Mouse (Mus musculus) embryo, embryonic 10.5 days (tissue): ENCODE measurements around the gene Rgs7.

ENCODE experiments used
- DNase-seq: peaks from one replicate; pipeline ENCODE4 v3.0.0-alpha.2; 2015; ENCODE audit warnings: low spot score

Gene Rgs7

DNA sequence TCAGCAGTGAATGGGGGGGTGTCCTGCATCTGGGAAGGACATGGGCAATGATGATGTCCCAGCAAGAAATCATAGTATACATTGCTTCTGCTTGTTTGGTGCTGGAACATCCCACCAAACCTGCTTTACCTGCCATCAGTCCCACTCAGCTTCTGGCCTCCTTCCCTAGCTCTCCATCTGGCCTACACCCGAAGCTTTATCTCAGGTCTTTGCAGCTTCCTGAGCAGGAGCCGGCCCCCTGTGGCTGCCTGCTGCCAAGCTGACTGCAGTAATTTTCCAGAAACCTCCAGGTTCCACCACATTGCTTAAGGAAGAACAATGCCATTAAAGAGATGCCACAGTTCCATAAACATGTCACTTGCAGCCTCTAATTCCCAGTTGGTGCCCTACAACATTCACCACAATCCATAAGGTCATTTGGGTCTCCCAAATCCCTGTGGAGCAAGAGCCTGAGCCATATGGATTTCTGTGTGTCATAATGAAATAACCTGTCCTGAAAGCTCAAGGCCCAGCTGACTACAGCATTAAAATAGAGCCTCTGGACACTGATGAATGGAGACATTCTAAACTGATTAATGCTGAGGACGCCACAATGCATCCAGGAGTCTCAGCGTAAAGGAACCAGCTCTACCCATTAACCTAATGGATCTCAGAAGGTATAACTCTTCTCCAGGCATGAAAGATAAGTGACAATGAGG is 60.8 kb downstream of the Rgs7 start:
- DNase-seq, result peak; percentile 23

DNA sequence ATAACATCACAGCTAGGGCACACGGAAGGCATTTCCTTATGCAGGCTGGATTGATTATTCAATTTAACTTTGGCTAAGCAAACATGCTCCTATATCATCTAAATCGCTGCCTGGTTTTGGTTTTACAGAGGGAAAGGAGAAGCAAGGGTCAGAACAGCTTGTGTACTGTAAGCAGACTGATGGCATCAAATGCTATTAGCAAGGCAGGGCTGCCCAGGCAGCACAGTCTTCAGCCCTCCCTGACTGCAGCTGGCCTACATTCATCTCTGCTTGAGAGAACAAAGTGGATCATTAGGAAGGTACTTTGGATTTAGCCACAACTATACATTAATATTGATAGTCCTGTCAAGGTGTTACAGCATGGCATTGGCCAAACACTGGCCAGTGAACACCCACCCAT is 65.2 kb downstream of the Rgs7 start:
- no peak for DNase-seq

DNA sequence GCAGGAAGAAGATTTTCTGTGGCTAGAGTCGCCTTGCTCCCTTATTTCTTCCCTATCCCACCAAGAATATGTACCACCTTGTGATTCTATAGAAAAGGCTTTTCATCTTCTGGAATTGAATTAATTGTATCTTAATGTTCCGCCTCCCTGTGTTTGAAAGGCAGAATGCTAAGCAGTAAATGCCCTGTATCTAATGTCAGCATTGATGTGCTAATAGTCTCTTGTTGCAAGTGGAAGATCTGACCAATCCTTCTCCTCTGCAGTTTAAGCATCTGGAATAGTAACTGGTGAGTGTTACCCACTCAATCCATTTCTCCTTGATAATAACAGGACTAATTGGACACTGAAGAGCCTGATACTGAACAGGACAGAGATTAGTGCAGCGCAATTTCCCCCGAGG is 65.9 kb downstream of the Rgs7 start:
- DNase-seq, result no peak

DNA sequence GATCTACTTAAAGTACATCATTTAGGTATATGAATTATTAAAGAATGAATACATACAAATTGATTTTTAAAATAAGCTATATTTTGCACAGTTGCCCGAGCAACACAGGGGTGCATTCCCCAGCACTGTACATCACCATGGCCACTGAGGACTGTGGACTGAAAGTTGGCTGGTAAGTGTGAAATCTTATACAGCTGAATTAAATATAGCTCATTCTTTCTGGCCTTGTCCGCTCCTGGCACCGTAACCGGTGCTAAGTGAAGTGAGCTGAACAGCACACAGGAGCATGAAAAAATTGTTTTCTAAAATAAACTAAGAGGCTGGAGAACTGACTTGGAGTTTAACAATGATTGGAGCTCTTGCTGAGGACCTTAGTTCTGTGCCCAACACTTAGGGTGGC is 71.4 kb downstream of the Rgs7 start:
- DNase-seq, result no peak

DNA sequence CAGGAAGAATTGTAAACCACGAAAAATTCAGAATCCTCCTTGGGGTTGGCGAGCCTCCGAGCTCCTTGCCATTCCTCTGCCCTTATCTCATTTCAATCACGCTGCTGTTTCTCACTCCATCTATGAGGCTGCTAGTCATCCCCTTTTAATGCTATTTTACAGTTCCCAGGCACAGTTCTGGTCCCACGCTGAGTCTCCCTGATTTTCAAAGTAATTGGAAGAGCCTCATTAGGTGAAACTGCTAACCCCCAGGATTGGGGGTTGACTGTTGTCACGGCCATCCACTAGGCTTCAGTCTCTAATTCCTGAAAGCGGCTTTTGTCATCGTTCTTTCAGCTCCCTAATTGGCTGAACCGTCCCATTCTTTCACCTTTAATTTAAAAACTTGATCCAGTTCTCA is 76.6 kb downstream of the Rgs7 start:
- no peak for DNase-seq

DNA sequence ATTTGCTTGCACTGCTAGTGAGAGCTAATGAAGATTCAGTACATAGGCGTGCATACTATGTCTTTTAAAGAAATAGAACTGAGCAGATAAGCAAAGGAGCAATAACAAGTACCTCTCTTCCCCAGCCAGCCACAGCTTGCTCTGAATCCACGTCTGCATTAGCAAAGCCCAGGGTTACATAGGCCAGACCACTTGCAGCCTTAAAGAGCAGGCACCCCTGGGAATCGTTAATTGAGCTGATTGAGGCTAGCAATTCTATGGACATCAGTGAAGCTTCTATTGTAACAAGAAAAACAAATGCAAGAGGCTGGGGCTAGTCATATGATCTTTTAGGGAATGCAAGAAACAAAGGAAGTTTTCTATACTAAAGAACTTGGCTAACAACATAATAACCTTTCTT is 81.9 kb downstream of the Rgs7 start:
- DNase-seq, result peak; percentile 39

DNA sequence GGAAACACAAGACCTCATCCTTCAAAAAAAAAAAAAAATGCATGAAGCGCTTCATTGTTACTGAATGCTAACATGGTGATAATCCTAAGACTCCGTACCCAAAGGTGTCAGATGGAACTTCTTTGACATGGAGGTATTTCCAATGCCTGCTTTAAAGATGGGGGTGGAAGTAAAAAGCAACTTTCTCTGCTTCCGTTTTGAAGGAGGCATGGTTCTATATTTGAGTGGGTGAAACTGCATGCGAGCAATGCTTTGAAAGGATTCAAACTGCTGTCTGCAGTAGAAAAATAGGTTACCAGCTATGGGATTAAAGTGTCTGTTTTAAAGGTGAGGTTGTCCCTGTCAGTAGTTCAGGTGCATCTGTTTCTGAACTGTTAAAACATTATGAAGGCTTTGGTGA is 100.4 kb downstream of the Rgs7 start:
- DNase-seq, result no peak

DNA sequence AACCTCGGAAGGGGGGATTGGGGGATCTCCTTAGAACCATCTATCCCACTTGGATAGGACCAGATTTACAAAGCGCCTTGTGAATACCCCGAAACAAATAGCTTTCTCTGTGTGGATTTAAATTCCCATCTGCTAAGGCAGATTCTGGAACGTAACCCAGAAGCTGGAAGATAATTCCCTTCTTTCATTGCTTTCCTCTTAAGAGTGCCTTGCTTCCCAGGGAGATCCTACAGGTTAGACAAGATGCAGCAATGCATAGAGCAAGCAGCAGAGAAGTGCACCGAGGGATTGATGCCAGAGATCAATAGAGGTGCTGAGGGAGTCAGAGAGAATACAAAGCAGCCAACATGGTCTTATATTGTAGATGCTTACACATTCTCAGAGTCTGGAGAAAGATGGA is 103.0 kb downstream of the Rgs7 start:
- no peak for DNase-seq

DNA sequence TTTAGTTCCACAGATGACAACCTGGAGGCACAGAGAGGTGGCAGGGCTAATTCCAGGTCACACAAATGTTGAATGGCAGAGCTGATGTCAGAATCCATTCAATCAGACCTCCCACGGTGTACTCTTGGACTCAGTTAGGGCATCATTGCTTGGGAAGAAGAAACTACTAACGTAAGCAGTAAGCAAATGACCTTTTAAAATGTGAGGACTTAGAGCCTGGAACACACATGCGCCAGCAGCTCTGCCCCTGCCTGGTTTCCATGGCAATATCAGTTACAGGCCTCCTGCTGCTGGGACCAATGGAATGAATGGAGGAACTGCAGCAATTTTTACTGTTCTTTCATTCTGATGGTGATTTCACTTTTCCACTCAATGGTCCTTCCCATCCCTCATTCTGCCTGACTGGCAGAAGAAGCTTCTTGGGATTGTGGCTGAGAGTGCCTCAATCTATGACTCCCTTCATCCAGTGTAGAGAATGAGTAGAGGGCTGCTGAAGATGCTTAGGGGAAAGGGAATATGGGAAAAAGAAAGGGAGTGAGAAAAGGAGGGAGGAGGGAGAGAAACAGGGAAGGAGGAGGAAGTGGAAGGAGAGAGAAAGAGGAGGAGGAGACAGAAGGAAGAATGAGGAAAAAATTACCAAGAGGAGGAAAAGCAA is 106.6 kb downstream of the Rgs7 start:
- DNase-seq, result peak; percentile 59

DNA sequence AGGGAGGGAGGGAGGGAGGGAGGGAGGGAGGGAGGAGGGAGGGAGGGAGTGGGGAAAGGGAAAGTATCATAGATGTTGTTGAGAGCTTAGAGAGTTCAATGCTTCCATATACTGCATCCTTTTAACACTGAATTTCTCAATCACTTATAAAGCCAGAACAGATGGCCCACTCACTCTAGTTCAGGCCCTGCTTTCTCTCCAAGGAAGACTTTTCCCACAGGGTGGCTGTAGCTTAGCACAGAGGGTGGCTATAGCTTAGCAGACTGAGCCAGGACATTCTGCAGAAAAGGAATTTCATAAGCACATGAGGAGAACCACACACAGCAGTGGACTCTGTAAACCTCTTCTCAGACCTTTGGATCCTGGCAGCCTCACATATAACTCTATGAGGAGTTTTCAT is 119.7 kb downstream of the Rgs7 start:
- DNase-seq, result no peak

DNA sequence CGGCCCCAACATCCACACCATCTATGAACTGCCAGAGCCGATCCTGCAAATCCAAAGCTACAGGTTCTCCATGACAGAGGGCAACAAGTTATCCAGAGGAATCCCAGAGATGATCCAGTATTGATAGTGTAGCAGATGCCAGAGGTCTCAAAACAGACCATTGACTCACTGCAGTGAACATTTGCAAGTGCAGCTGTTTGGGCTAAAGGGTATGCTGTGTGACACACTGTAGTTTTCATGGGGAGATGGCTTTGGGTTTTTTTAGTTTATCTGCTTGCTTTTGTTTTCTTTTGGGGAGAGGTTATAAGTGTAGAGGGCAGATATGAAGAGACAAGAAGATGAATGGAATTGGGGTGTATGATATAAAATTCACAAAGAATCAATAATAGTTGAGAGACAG is 124.2 kb downstream of the Rgs7 start:
- no peak for DNase-seq

DNA sequence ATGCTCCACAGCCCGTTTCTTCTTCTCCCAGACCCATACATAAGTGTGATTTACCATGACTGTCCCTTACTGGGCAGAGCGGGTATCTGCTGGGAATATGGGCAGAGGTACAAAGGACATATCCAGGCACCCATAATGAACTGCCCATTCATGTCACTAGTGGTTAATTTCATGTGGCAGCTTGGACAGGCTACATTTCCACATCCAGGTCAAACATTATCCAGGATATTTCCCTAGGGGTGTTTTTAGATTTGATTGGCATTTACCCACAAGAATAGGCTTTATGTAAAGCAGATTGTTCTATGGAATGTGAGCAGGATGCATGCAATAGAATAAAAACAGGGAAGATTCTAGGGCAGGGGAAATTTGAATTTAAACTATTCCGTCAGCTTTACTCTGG is 128.7 kb downstream of the Rgs7 start:
- DNase-seq, result no peak

DNA sequence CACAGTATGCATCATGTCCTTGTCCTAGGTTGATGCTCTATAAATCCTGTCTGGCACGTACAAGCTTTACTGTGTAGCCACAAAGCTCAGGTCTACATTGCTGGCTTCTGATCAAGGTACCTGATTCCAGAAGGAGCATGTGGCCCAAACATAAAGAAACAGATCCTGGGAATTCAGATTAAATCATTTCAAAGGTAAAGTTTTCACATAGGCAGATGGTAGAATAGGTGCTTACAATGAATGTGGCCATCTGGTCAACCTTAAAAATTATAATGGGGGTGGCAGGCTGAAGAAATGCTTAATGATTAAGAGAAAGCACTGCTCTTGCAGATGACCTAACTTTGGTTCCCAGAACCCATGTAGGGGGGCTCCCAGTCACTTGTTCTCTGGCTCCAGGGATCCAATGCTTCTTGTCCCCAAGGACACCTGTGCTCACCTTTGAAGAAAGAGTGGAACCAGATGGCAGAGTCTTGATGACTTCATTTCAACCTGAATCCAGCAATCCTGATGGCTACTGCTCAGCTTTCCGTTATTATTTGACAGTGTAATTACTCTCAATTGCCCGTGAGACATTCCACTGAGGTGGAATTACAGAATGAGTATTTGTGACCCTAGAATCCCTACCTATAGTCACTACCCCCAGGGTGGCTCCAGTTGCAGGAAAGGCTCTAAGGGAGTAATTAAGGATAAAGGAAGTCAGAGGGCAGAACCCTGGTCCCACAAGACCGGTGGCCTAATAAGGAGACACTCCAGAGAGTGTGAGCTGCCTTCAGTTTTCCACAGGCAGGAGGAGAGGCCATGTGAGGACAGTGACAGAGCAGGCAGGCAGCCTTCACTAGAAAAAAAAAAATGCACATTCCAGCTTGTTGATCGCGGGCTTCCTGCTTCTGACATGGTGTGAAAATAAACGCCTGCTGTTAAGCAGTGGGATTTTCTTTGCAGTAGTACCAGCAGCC is 132.6 kb downstream of the Rgs7 start:
- peak; percentile 17 for DNase-seq

DNA sequence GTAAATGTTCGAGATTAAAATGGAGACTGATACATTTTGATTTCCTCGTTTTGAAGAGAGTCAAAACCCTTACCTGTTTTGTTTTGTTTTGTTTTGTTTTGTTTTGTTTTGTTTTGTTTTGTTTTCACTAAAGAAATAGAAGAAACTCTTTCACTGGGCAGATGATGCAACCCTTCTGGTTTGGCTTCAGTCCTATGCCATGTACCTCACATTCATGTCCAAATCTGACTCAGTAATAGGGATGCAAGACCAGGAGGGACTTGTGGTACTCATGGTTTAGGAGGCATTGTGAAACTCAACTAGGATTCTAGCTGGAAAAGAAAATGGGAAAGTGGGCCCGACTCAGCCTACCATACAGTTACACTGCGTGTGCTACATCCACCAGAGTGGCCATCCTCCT is 139.4 kb downstream of the Rgs7 start:
- no peak for DNase-seq

DNA sequence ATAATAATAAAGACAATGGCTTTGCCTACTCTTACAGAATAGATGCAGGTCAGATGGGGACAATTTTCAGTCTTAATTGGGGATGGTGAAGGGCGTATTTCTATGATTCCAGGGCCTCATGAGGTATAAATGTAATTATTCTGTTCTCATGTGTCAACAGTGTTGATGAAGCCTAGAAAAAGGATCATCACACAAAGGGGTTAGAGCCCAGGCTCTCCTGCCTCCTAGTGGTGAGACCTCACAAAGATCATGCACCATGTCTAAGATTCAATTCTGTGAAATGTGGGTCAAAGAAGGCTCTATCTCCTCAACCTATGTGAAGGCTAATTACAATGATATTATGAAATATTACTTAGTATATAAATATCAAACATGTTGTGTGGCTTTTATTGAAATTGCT is 146.1 kb downstream of the Rgs7 start:
- DNase-seq, result no peak

DNA sequence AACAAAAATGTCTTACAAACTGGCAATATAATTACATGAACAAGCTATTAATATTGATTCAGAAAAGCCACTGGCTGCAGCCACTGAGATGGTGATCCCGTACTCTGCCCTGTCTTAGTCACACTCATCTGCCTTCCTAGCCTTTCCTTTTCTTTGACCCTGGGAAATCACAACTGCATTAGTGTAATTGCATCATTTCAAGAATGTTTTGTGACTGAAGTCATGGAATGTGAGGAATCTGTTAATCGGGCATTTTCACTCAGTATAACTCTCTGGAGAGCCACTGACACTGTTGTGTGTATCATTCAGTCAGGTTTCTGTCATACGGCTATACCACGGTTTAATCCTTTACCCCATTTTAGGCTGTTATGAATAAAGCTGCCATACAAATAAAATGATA is 156.1 kb downstream of the Rgs7 start:
- DNase-seq, result no peak

DNA sequence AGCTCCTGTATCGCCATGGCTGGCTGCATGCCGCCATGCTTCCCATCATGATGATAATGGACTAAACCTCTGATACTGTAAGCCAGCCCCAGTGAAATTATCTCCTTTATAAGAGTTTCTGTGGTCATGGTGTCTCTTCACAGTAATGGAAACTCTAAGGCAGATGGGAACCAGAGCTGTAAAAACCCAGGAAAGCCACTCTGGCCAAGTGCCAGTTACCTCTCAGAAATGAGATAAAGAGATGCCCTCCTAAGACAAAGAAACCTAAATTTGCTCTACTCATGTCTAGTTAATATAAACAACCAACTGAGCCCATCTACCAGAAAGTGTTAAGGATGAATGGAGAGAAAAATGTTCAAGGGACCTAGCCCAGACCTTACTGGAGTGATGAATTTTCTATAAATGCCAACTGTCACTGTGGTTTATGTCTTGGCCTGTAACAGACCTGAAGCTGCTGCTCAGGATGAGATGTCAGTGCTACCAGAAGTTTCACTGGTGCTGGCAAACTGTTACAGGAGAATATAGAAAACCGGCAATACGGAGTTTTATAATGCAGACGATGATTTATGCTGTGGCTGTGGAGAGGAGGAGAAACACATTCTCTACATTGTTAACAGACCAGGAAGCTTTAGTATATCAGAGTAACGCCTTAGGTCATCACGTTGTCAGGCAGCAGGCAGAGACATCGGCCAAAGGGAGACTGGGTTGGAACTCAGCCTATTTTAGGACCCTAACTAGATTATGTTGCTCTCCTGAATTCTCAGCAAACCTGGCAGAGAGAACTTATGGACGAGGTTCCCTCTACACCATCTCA is 159.1 kb downstream of the Rgs7 start:
- DNase-seq, result no peak

DNA sequence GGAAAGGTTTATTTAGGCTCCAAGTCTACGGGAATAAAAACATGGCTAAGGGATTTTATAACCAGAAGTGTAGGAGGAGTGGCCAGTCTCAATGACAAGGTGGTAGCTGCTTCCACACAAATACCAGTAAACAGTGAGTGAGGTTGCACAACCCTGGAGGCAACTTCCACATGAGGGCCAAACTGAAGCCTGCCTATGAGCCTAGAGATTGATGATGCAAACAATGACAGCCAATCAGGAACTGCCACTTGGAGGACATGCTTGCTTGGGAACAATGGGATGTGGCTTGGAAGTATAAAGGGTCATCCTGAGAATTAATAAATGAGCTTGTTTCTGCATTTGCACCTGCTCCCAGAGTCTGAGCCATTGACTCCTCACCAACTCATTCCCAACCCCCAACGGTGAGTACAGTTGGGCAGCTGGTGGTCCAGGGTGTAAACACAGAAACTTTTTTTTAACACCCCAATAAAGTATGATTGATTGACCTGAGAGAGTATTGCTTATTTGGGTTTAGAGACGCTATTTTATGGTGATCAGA is 162.3 kb downstream of the Rgs7 start:
- no peak for DNase-seq

DNA sequence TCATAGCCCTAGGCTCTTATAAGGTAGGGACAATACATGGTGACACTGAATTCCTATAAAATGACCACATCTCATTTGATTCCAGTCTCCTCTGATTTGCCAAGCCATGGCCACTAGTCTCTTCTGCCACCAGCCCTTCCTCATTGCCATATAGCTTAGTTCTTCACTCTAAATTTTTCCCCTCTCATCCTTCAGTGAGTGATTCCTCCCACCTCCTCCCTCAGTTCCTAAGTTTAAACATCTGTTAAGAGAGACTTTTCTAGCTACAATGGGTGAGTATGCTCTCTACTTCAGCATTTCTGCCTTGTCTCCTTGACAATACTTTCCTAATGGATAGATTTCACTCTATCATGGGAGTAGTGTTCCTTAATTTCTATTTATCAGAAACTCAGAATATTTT is 169.5 kb downstream of the Rgs7 start:
- DNase-seq, result no peak

DNA sequence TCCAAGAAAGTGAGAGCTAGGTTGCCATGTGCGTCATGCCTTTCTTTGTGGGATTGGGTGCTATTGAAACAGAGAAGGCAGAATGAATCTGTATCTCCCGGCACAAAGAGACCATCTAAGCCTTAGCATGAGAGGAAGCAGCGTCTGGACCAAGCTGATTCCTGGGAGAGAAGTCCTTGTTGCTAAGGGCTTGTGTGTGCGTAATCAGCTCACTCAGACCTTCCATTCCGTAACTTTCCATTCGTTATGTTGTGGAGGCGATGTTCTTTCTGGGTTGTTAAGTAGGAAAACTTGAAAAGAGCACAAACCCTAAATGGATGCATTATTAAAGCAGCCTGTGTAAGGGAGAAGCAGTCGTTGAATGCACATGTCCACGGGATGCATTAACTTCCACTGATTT is 173.1 kb downstream of the Rgs7 start:
- DNase-seq, result no peak

DNA sequence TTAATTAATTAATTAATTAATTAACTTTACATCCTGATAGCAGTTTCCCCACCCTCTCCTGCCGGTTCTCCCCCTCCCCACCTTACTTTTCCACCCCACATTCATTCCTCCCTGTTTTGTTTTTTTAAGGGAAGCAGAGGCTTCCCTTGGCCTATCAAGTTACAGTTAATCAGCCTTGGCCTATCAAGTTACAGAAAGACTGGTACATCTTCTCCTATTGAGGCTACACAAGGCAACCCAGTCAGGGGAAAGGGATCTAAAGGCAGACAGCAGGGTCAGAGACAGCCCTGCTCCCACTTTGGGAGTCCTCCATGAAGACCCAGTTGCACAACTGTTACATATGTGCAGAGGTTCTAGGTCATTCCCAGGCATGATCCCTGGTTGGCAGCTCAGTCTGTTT is 175.0 kb downstream of the Rgs7 start:
- peak; percentile 29 for DNase-seq

DNA sequence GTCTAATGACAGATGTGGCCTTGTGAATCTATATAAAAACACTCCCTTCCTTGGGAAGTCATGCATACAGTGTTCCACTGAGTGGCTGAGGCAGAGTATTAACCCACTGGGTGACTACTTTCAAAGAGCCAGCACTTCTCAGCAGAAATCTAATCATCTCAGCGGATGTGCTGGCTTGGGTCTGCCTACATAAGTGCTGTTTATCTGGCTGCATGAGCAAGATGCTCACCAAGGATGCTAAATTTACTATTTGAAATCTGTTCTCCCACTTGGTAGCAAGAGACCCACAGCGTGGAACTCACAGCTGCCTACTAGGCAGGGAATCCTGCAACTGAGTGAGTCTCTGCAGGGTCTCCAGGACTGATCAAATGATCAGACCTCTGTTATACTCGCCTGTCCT is 184.7 kb downstream of the Rgs7 start:
- DNase-seq, result no peak
